Mouse (Mus musculus): ENCODE data around the gene Erbb4. TPM values are rescaled to one million over a fixed set of nuclear protein-coding genes. Genes with fewer than 3 reads are reported as not detected.

Erbb4 gene
- total RNA-seq, 4 experiments from 2014 or later = 12.7 to 18.3 (median 13.8) TPM

DNA sequence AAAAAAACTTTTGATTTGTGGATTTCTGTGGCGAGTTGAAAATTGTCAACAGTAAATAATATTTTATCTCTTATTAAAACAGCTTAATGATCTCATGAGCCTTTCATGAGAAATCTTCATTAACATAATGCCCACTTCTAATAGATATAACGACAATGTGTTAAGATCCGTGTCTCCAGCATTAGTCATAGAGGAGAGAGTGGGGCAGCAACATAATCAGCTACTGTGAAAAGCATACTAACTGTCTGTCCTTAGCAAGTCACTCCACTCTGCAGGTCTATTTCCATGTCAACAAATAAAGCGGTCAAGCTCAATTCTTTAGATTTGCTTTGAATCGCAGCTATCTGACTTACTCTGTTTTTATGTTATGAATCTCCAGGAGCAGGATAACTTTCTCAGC lies 80.0 kb downstream of the Erbb4 start:
- no peak for DNase-seq (ENCODE audit: low spot score)

DNA sequence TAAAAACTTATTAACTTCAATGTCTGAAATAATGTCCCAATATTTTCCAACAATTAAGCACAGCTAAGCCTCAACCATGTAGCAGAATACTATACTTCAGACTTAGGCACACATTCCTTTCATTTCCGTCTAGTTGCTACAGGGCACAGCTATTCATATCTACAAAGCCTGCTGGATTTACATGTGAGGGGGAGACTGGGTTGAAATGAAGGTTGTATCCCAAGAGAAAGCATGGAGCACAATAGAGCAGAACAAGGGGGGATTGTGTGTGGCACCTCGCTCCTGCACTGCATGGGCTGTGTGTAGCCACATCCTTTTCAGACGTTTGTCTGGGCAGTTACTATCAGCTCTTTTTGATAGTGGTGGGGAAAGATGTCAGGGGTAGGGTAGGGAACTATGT lies 83.0 kb downstream of the Erbb4 start:
- DNase-seq (ENCODE audit: low spot score) = no peak

DNA sequence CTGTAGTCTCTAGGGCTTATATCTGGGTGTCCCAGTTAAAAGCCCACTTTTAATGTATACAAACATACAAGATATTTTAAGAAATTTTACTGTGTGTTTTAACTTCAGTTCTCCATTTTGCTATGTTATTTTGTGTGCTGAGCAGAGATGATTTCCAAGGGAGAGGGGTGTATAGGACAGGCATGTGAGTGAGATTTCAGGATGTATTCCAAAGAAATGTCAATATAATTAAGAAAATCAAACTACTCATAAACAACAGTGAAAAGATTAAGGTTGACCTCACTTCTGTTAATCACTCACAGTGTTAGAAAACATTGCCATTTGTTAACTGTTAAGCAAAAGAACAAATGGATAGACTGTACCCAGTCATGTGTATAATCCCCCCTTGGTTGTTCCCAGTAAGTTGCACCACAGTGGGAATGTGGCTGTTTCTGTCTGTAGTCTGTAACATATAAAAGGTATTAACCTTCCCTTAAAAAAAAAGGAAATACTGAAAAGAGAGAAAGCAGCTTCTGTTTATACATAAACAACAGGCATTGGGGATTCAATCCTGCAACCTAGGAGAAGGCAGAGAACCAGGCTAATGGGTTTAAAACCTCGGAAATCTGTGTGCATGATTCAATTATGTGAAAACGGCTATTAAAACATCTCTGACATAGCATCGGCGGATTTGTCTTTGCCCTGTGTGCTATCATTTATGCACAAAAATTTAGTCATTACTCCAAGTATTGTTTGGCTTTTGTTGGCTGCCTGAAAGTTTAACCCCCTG lies 84.5 kb downstream of the Erbb4 start:
- no peak for DNase-seq (ENCODE audit: low spot score)

- DNase-seq (ENCODE audit: low spot score) = no peak
Measured at GRCm38 (mm10) chr1:69009800-69010505, 97.9 kb downstream of the Erbb4 start.

- DNase-seq (ENCODE audit: low spot score) = no peak
Measured at GRCm38 (mm10) chr1:69001371-69001770, 106.5 kb downstream of the Erbb4 start.

GRCm38 (mm10) chr1:68979251-68979650 lies 128.6 kb downstream of the Erbb4 start:
- no peak for DNase-seq (ENCODE audit: low spot score)

- no peak for DNase-seq (ENCODE audit: low spot score)
Measured at GRCm38 (mm10) chr1:68978571-68978970, 129.3 kb downstream of the Erbb4 start.

DNA sequence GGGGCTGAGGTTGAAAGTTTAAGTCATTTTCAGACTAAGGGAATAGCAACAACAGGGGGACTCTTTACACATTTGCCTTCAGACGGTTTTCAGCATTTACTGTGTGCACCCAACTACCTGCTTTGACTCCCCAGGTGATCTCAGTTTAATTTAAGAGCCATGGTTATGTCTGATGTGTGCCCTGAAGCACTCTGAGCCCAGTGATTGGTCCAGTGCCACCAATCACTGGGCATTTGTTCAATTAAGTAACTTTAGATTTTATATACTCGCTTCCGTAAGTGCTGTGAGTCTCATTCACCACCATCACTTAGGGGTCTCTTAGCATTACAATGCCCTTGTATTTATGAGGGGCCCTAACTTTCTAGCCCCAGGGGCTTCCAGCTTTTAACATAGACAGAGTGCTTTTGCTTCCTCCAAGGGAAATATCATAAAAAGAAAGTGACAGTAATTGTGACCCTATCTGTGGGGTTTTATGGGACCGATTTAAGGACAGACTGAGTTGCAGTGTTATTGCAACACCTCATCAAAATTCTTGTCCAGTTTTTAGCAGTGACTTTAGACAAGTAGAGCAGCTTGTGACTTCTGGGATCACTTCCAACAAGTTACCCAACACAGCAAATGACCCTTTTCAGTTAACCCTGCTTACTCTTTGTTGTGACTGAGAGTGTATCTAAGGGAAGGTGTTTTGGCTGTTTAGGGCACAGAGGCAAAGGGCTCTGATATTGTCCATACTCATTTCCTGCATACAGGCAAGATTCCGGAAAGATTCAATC lies 134.3 kb downstream of the Erbb4 start:
- DNase-seq (ENCODE audit: low spot score) = peak; percentile 40

GRCm38 (mm10) chr1:68964127-68964526 lies 143.7 kb downstream of the Erbb4 start:
- DNase-seq (ENCODE audit: low spot score) = no peak

DNA sequence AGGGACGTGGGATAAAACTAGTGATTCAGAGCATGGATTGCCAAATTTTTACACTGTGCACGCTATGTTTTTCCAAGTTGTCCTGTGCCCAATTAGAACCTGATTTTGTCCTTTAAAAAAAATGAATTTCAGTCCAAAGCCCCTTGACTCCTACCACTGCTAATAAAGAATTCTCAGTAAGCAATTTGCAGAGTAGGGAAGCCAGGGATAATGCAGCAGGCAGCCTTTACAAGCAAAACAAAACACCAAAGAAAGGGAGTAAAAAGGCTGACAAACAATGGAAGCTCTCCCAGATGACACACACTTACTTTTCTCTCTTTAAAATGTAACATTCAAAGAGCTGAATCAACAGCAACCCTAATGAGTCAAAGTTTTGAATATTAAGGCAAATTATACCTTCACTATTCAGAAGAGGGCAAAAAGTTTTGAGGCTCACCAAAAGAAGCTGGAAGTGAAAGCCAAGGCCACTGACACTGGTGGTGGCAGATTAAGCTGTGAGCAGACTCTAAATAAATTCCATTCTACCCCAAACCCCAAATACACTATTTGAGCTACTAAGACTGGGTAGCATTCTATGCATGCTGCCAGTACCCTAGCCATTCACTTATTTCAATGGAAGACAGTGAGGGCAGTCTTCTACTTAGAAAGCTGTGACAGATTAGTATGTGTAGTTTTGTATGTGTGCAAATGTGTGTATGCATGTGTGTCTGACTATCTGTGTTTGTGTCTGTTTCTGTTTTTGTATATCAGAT lies 146.3 kb downstream of the Erbb4 start:
- DNase-seq (ENCODE audit: low spot score) = no peak

- no peak for DNase-seq (ENCODE audit: low spot score)
Measured at GRCm38 (mm10) chr1:68956766-68957533, 150.9 kb downstream of the Erbb4 start.

- no peak for DNase-seq (ENCODE audit: low spot score)
Measured at GRCm38 (mm10) chr1:68955482-68955881, 152.4 kb downstream of the Erbb4 start.

DNA sequence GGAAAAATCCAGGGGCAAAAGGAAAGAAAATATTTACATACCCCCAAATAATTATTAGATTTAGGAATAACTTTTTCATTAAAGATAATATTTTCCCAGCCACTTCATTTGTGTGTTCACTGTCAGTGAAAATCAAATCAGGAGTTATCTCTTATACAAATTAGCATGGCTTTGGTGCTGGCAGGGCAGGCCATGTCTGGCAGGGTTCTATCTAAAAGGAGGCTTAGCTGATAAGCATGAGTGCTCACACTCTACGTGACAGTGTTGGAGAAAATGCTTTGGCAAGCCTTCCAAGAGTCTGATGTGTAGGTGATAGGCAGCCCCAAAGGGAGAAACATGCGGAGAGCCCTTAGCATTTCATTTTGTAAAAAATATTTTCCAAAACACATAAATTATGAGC lies 164.7 kb downstream of the Erbb4 start:
- DNase-seq (ENCODE audit: low spot score) = no peak

- no peak for DNase-seq (ENCODE audit: low spot score)
Measured at GRCm38 (mm10) chr1:68934804-68935203, 173.1 kb downstream of the Erbb4 start.

- DNase-seq (ENCODE audit: low spot score) = no peak
Measured at GRCm38 (mm10) chr1:68933330-68934065, 174.4 kb downstream of the Erbb4 start.

GRCm38 (mm10) chr1:68917828-68918227 lies 190.0 kb downstream of the Erbb4 start:
- DNase-seq (ENCODE audit: low spot score) = no peak

- DNase-seq (ENCODE audit: low spot score) = no peak
Measured at GRCm38 (mm10) chr1:68892041-68892440, 215.8 kb downstream of the Erbb4 start.

DNA sequence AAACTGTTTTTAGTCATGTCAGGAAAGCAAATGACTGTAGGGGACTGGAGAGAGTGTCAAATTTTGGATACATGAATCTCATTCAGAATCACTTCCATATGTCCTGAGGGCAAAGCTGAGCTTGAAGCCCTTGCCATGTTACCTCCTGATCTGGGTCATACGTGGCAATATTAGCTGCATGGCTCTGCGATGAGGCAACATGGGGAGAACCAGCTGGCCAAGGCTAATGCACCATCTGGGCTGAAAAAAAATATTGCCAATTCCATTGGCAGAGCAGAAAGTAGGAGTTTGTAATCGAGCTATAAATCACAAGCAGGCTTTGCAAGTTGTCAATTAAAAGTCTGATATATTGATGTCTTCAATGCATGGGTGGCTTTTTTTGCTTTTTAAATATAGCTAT lies 221.0 kb downstream of the Erbb4 start:
- no peak for DNase-seq (ENCODE audit: low spot score)

DNA sequence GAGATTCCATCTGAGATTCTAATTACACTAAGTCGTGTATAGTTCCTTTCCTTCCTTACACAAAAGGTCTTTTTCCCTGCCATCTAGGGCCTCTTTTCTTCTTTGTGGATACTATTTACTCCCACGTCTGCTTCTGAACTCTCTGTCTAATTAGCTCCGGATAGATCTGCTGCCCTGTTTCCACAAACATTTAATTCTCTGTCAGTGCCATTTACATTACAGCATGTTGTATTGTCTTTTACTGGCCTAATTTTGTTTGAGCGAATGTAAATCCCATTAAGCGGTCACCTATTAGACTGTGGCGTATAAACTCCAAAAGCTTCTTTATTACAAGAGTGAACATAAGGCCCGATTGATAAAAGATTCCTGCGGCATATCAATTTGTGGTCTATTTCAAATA lies 232.9 kb downstream of the Erbb4 start:
- DNase-seq (ENCODE audit: low spot score) = no peak

GRCm38 (mm10) chr1:68873635-68874020 lies 234.2 kb downstream of the Erbb4 start:
- DNase-seq (ENCODE audit: low spot score) = no peak

Data from heart, adult 8-10 months (tissue).